Mouse (Mus musculus): ENCODE measurements around the gene Apoa4.

Apoa4 gene

GRCm38 (mm10) chr9:46227064-46227614 lies 13.4 kb upstream of the Apoa4 start:
- no peak for DNase-seq (ENCODE audit: low spot score)

- no peak for DNase-seq (ENCODE audit: low spot score)
These were observed 12.0 kb upstream of the Apoa4 start, which contains the start of gene Apoa1 for GRCm38 (mm10) chr9:46228491-46228890. Gene Apoa1 (plus strand): TSS chr9:46228580.

GRCm38 (mm10) chr9:46229573-46230449 lies 10.7 kb upstream of the Apoa4 start:
- DNase-seq (ENCODE audit: low spot score): peak; percentile 82

GRCm38 (mm10) chr9:46230450-46230975 lies 10.0 kb upstream of the Apoa4 start:
- no peak for DNase-seq (ENCODE audit: low spot score)

- DNase-seq (ENCODE audit: low spot score): no peak
These were observed 5.3 kb upstream of the Apoa4 start for GRCm38 (mm10) chr9:46235196-46235595.

GRCm38 (mm10) chr9:46235596-46235648 lies 5.1 kb upstream of the Apoa4 start, which contains the start of gene Apoc3:
Gene Apoc3 (minus strand): TSS chr9:46235636.
- no peak for DNase-seq (ENCODE audit: low spot score)

GRCm38 (mm10) chr9:46235649-46236048 lies 4.8 kb upstream of the Apoa4 start:
- DNase-seq (ENCODE audit: low spot score): no peak

- no peak for DNase-seq (ENCODE audit: low spot score)
These were observed 1.6 kb upstream of the Apoa4 start for GRCm38 (mm10) chr9:46238850-46239249.

GRCm38 (mm10) chr9:46241818-46242217 lies 1.3 kb downstream of the Apoa4 start:
- DNase-seq (ENCODE audit: low spot score): no peak

GRCm38 (mm10) chr9:46243122-46243521 lies 2.6 kb downstream of the Apoa4 start:
- DNase-seq (ENCODE audit: low spot score): no peak

- no peak for DNase-seq (ENCODE audit: low spot score)
These were observed 3.1 kb downstream of the Apoa4 start for GRCm38 (mm10) chr9:46243584-46243983.

- peak; percentile 65 for DNase-seq (ENCODE audit: low spot score)
These were observed 6.3 kb downstream of the Apoa4 start for GRCm38 (mm10) chr9:46246752-46247324.

- DNase-seq (ENCODE audit: low spot score): no peak
These were observed 15.7 kb downstream of the Apoa4 start for GRCm38 (mm10) chr9:46256177-46256576.

- no peak for DNase-seq (ENCODE audit: low spot score)
These were observed 16.3 kb downstream of the Apoa4 start for GRCm38 (mm10) chr9:46256658-46257385.

GRCm38 (mm10) chr9:46257546-46257945 lies 17.1 kb downstream of the Apoa4 start:
- DNase-seq (ENCODE audit: low spot score): peak; percentile 18

GRCm38 (mm10) chr9:46259111-46259510 lies 18.6 kb downstream of the Apoa4 start:
- no peak for DNase-seq (ENCODE audit: low spot score)

GRCm38 (mm10) chr9:46261131-46261530 lies 20.6 kb downstream of the Apoa4 start:
- no peak for DNase-seq (ENCODE audit: low spot score)

GRCm38 (mm10) chr9:46268343-46268873 lies 27.9 kb downstream of the Apoa4 start, which contains the start of gene Apoa5:
Gene Apoa5 (plus strand): TSS chr9:46268633.
- DNase-seq (ENCODE audit: low spot score): no peak

- no peak for DNase-seq (ENCODE audit: low spot score)
These were observed 28.6 kb downstream of the Apoa4 start for GRCm38 (mm10) chr9:46269125-46269524.

- no peak for DNase-seq (ENCODE audit: low spot score)
These were observed 30.3 kb downstream of the Apoa4 start for GRCm38 (mm10) chr9:46270782-46271181.

GRCm38 (mm10) chr9:46272070-46272469 lies 31.6 kb downstream of the Apoa4 start:
- no peak for DNase-seq (ENCODE audit: low spot score)

GRCm38 (mm10) chr9:46272677-46273454 lies 32.4 kb downstream of the Apoa4 start, which contains the start of gene Zpr1:
Gene Zpr1 (plus strand): TSS chr9:46273064.
- DNase-seq (ENCODE audit: low spot score): peak; percentile 94
